Mouse (Mus musculus) hindbrain, embryonic 16.5 days (tissue): ENCODE measurements around the gene Mthfd1l. TPM values are rescaled to one million over a fixed set of nuclear protein-coding genes. Genes with fewer than 3 reads are reported as not detected.

ENCODE experiments used
- ATAC-seq: fragments of 200-750 bp; cut with Nextera tagmentation; 2 replicates; pipeline ENCODE4 v1.8.0; 2017; ENCODE audit warnings: moderate TSS enrichment, moderate library complexity
- H3K27ac ChIP-seq: fragments of 300-500 bp; sonication (generic); 2 replicates; pipeline ENCODE4 v1.5.1; 2014; ENCODE audit warnings: low read depth, mild to moderate bottlenecking, control low read depth, low read length, moderate library complexity
- H3K27me3 ChIP-seq: fragments of 300-500 bp; sonication (generic); replicated peaks from 2 replicates; pipeline ENCODE4 v1.6.1; 2014; ENCODE audit warnings: low read length; ENCODE audit not compliant: control insufficient read depth, insufficient read depth
- H3K36me3 ChIP-seq: fragments of 300-500 bp; sonication (generic); 2 replicates; pipeline ENCODE4 v1.6.1; 2014; ENCODE audit warnings: mild to moderate bottlenecking, low read length, moderate library complexity, mixed read lengths; ENCODE audit not compliant: control insufficient read depth, insufficient read depth
- H3K4me1 ChIP-seq: fragments of 300-500 bp; sonication (generic); 2 replicates; pipeline ENCODE4 v1.6.1; 2014; ENCODE audit warnings: low read depth, low read length; ENCODE audit not compliant: control insufficient read depth, insufficient read depth
- H3K4me2 ChIP-seq: fragments of 300-500 bp; sonication (generic); 2 replicates; pipeline ENCODE4 v1.6.1; 2014; ENCODE audit warnings: mild to moderate bottlenecking, low read length, control low read depth, moderate library complexity
- H3K4me3 ChIP-seq: fragments of 300-500 bp; sonication (generic); 2 replicates; pipeline ENCODE4 v1.5.1; 2014; ENCODE audit warnings: mild to moderate bottlenecking, low read length, control low read depth, moderate library complexity
- H3K9ac ChIP-seq: fragments of 300-500 bp; sonication (generic); 2 replicates; pipeline ENCODE4 v1.6.1; 2014; ENCODE audit warnings: low read depth, mild to moderate bottlenecking, control low read depth, low read length, moderate library complexity
- H3K9me3 ChIP-seq: fragments of 300-500 bp; sonication (generic); 2 replicates; pipeline ENCODE4 v1.6.1; 2014; ENCODE audit warnings: mild to moderate bottlenecking, low read length, moderate library complexity; ENCODE audit not compliant: control insufficient read depth
- WGBS: fragments of 180-500 bp; shearing (Covaris S2); extraction: QIAGEN DNeasy Blood & Tissue Kit; methylation state at CpG from one replicate; pipeline ENCODE4 v1.1.7; 2014; 5-methylcytosine and 5-hydroxymethylcytosine counted together
- polyA plus RNA-seq: library from polyadenylated mRNA; unstranded; fragments of >200 nt; fragmentation: Nextera tagmentation; extraction: Ambion mirVana; gene quantifications from 2 replicates; pipeline ENCODE4 v1.2.1, GENCODE M21; 2015

Mthfd1l gene
- polyA plus RNA-seq, 1 experiment from 2014 or later: 7.2 TPM

GRCm38 (mm10) chr10:4026616-4027015 lies 53.7 kb downstream of the Mthfd1l start:
- Histone ChIP-seq H3K27ac (no peak overlapping the region), H3K4me3 (no peak overlapping the region), H3K27me3 (no peaks in the 10 kb centered on the region), H3K4me1 (no peaks in the 10 kb centered on the region), H3K4me2 (no peak overlapping the region), H3K36me3 (no peaks in the 10 kb centered on the region), H3K9ac (no peak overlapping the region), H3K9me3 (no peaks in the 10 kb centered on the region)
- ATAC-seq: no peak
- 95% methylated on average over 4 of the region's 4 CpGs for WGBS

DNA sequence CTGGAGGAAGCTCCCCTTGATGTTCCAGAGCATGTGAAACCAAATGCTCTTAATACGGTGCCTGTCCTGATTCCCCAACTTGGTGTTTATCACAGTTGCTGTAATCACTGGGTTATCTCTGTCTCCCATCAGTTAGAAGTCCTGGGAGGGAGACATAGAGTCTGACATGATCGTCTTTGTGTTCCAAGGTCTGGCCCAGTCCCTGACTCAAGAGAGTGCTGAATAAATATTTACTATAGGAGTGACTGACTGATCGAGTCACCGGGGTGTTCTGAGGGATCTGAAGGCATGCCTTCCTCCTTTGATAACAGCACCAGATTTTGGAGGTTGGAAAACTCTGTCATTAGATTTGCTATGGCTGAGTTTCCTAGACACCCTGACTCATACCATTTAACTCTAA lies 54.5 kb downstream of the Mthfd1l start:
- no peaks in the 10 kb centered on the region for H3K9me3 ChIP-seq
- no peaks in the 10 kb centered on the region for H3K27me3 ChIP-seq
- no peaks in the 10 kb centered on the region for H3K4me1 ChIP-seq
- ATAC-seq: no peak
- no peak overlapping the region for H3K27ac ChIP-seq
- H3K4me2 ChIP-seq: no peak overlapping the region
- no peak overlapping the region for H3K4me3 ChIP-seq
- WGBS: 89% methylated on average over 4 of the region's 4 CpGs
- no peak overlapping the region for H3K9ac ChIP-seq
- no peaks in the 10 kb centered on the region for H3K36me3 ChIP-seq

GRCm38 (mm10) chr10:4028851-4029442 lies 56.0 kb downstream of the Mthfd1l start:
- no peaks in the 10 kb centered on the region for H3K9me3 ChIP-seq
- no peak overlapping the region for H3K4me3 ChIP-seq
- H3K27me3 ChIP-seq: no peaks in the 10 kb centered on the region
- 87% methylated on average over 15 of the region's 15 CpGs for WGBS
- H3K36me3 ChIP-seq: no peaks in the 10 kb centered on the region
- H3K27ac ChIP-seq: no peak overlapping the region
- no peaks in the 10 kb centered on the region for H3K4me1 ChIP-seq
- H3K9ac ChIP-seq: no peak overlapping the region
- ATAC-seq: no peak
- no peak overlapping the region for H3K4me2 ChIP-seq

DNA sequence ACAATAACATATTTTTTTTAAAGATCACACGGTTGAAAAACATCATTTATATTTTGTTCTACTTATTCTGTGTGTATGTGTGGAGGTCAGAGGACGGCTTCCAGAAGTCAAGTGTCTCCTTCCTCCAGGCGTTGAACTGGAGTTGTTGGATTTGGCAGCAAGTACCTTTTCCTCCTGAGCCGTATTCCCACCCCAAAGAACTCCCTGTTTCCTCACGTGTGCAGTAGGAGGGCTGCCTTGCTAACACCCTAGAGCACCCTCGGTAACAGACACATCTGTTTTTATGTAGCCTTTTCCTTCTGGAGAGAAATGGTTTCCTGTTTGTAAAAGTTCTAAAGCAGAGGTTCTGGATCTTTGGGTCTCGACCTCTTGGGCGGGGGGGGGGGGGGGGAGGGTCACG lies 60.8 kb downstream of the Mthfd1l start:
- H3K4me2 ChIP-seq: no peak overlapping the region
- no peaks in the 10 kb centered on the region for H3K27me3 ChIP-seq
- no peaks in the 10 kb centered on the region for H3K36me3 ChIP-seq
- no peak for ATAC-seq
- H3K27ac ChIP-seq: no peak overlapping the region
- no peaks in the 10 kb centered on the region for H3K4me1 ChIP-seq
- no peaks in the 10 kb centered on the region for H3K9me3 ChIP-seq
- H3K4me3 ChIP-seq: no peak overlapping the region
- 80% methylated on average over 8 of the region's 9 CpGs for WGBS
- H3K9ac ChIP-seq: no peak overlapping the region

DNA sequence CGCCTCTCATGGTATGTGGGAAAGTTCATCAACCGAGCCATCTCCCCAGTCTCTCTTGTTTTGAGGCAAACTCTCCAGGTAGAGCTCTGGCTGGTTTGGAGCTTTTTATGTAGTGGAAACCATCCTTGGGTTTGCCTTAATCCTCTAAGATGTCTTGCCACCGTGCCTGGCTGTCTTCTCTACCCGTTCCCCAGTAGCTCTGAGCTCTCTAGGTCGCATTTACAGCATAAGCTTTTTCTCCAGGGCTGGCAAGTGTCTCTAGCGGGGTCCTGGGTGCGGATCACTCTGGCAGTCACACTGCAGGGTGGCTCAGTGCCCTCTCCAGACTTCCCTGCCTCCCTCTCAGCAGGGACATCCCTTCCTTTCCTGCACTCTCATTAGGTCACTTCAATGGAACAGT lies 63.6 kb downstream of the Mthfd1l start:
- no peaks in the 10 kb centered on the region for H3K9me3 ChIP-seq
- no peaks in the 10 kb centered on the region for H3K4me1 ChIP-seq
- H3K4me2 ChIP-seq: no peak overlapping the region
- H3K27ac ChIP-seq: no peak overlapping the region
- WGBS: 92% methylated on average over 7 of the region's 7 CpGs
- 0 out of 2 replicates have a peak, but pooled peaks have one; percentile 4 for ATAC-seq
- no peaks in the 10 kb centered on the region for H3K27me3 ChIP-seq
- no peaks in the 10 kb centered on the region for H3K36me3 ChIP-seq
- no peak overlapping the region for H3K4me3 ChIP-seq
- no peak overlapping the region for H3K9ac ChIP-seq

DNA sequence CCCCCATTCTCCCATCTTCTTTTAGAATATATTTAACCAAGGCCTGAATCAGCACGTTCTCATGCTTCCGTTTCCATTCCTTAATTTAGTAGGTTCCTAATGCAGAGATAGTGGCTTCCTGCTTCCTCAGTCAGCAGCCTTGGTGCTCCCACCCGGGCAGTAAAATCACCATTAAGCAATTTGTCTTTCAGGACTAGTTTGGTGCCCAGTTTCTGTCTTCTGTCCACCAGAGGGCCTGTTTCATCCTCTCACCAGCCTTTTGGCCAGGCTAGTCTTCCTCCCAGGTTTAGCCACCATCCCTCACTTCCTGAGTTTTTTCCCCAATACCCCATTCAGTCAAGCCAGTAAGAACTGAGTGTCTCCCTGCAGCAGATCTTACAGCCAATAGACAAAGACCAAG lies 64.1 kb downstream of the Mthfd1l start:
- ATAC-seq: peak; percentile 42; the same call in 1 of the 2 replicates
- Histone ChIP-seq H3K36me3 (no peaks in the 10 kb centered on the region), H3K4me1 (no peaks in the 10 kb centered on the region), H3K9me3 (no peaks in the 10 kb centered on the region), H3K27me3 (no peaks in the 10 kb centered on the region), H3K27ac (no peak overlapping the region), H3K4me3 (no peak overlapping the region), H3K4me2 (no peak overlapping the region), H3K9ac (no peak overlapping the region)
- 75% methylated on average over 3 of the region's 3 CpGs for WGBS

DNA sequence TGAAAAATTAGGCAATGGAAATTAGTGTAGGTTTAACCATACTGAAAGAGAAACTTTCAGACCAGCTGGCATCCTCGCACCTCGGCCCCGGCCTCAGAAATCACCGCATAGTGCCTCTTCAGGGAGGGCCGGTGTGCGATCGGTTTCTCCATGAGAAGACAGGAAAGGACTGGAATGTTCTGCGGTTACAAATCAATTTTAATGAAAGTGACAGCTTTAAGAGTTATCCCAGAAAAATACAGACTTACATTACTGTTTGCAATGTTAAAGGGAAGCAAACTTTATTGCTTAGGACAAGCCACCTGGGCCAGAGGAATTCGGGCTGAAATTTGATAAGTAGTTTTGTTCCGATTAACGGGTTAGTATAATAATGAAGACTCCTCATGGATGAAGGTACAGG lies 65.7 kb downstream of the Mthfd1l start:
- Histone ChIP-seq H3K36me3 (no peaks in the 10 kb centered on the region), H3K27me3 (no peaks in the 10 kb centered on the region)
- 94% methylated on average over 11 of the region's 11 CpGs for WGBS

GRCm38 (mm10) chr10:4041691-4042090 lies 68.8 kb downstream of the Mthfd1l start:
- no peak overlapping the region for H3K4me3 ChIP-seq
- H3K4me1 ChIP-seq: no peaks in the 10 kb centered on the region
- H3K27ac ChIP-seq: no peak overlapping the region
- H3K9me3 ChIP-seq: no peaks in the 10 kb centered on the region
- ATAC-seq: peak; percentile 46; the same call in 1 of the 2 replicates
- H3K9ac ChIP-seq: no peak overlapping the region
- no peak overlapping the region for H3K4me2 ChIP-seq
- 76% methylated on average over 9 of the region's 9 CpGs for WGBS
- H3K36me3 ChIP-seq: no peaks in the 10 kb centered on the region
- no peaks in the 10 kb centered on the region for H3K27me3 ChIP-seq

More for the DNA sequence above, 65.7 kb downstream of the Mthfd1l start:
- no peak overlapping the region for H3K4me3 ChIP-seq
- H3K4me2 ChIP-seq: no peak overlapping the region
- no peak overlapping the region for H3K27ac ChIP-seq
- H3K9me3 ChIP-seq: no peaks in the 10 kb centered on the region
- no peak for ATAC-seq
- no peak overlapping the region for H3K9ac ChIP-seq
- no peaks in the 10 kb centered on the region for H3K4me1 ChIP-seq

DNA sequence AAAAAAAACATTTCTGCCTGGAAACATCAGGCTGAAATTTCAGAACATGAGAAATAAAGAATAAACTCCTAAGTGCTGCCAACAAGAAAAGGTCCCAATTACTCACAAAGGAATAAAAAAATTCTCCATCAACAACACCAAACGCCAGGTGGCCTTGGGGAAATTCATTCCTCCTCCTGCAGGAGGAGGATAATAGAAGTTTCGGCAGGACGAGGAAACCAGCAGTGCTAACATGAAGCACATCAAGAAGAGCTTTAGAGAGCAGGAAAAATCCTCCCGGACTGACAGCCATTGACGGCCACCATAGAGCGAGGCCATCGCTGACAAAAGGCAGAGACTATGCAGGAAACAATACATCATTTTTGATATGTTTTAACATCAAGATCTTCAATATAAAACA lies 71.5 kb downstream of the Mthfd1l start:
- no peaks in the 10 kb centered on the region for H3K36me3 ChIP-seq
- H3K4me2 ChIP-seq: no peak overlapping the region
- H3K9me3 ChIP-seq: no peaks in the 10 kb centered on the region
- no peaks in the 10 kb centered on the region for H3K4me1 ChIP-seq
- H3K9ac ChIP-seq: no peak overlapping the region
- H3K4me3 ChIP-seq: no peak overlapping the region
- WGBS: 74% methylated on average over 7 of the region's 7 CpGs
- H3K27me3 ChIP-seq: no peaks in the 10 kb centered on the region
- H3K27ac ChIP-seq: no peak overlapping the region
- ATAC-seq: no peak

DNA sequence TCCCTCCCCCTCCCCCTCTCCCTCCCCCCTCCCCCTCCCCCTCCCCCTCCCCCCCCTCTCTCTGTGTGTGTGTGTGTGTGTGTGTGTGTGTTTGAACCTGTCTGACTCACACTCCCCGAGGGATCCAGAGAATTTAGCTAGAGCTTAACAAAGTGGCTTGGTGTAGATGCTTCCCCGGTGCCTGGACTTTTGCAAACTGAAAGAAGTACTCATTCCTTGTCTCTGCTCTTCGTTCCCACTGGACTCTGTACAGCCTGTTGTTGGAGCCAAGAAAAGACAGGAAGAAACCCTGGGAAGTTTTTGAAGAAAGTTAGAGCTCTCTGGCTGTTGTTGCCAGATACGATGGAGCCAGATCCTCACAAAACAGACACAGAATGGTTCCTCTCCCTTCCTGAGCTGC lies 73.6 kb downstream of the Mthfd1l start:
- Histone ChIP-seq H3K27ac (no peak overlapping the region), H3K27me3 (no peaks in the 10 kb centered on the region), H3K4me2 (no peak overlapping the region), H3K4me3 (no peak overlapping the region), H3K36me3 (no peaks in the 10 kb centered on the region), H3K4me1 (no peaks in the 10 kb centered on the region), H3K9me3 (no peaks in the 10 kb centered on the region), H3K9ac (no peak overlapping the region)
- no peak for ATAC-seq
- 63% methylated on average over 4 of the region's 4 CpGs for WGBS
